Mouse (Mus musculus) neural tube, embryonic 15.5 days (tissue): ENCODE data around the gene Ptpn14. TPM values are rescaled to one million over a fixed set of nuclear protein-coding genes. Genes with fewer than 3 reads are reported as not detected.
A peak's percentile ranks its signal among the peaks of the same experiment; 100 is the strongest.

Experiments
- ATAC-seq: fragments of 200-750 bp; cut with Nextera tagmentation; 2 replicates; pipeline ENCODE4 v1.8.0; 2017; ENCODE audit warnings: mild to moderate bottlenecking, moderate TSS enrichment, moderate library complexity; ENCODE audit not compliant: low FRiP score
- H3K27ac ChIP-seq: fragments of 300-500 bp; sonication (generic); replicated peaks from 2 replicates; pipeline ENCODE4 v1.5.1; 2015; ENCODE audit warnings: mild to moderate bottlenecking, inconsistent platforms
- H3K27me3 ChIP-seq: fragments of 300-500 bp; sonication (generic); replicated peaks from 2 replicates; pipeline ENCODE4 v1.6.1; 2015; ENCODE audit warnings: inconsistent platforms
- H3K36me3 ChIP-seq: fragments of 300-500 bp; sonication (generic); 2 replicates; pipeline ENCODE4 v1.6.1; 2015; ENCODE audit warnings: inconsistent platforms
- H3K4me1 ChIP-seq: fragments of 300-500 bp; sonication (generic); 2 replicates; pipeline ENCODE4 v1.6.1; 2015; ENCODE audit warnings: inconsistent platforms
- H3K4me2 ChIP-seq: fragments of 300-500 bp; sonication (generic); 2 replicates; pipeline ENCODE4 v1.6.1; 2015; ENCODE audit warnings: inconsistent platforms, mild to moderate bottlenecking, moderate library complexity
- H3K4me3 ChIP-seq: fragments of 300-500 bp; sonication (generic); replicated peaks from 2 replicates; pipeline ENCODE4 v1.5.1; 2015; ENCODE audit warnings: mild to moderate bottlenecking, inconsistent platforms
- H3K9ac ChIP-seq: fragments of 300-500 bp; sonication (generic); replicated peaks from 2 replicates; pipeline ENCODE4 v1.6.1; 2015; ENCODE audit warnings: mild to moderate bottlenecking, inconsistent platforms
- H3K9me3 ChIP-seq: fragments of 300-500 bp; sonication (generic); replicated peaks from 2 replicates; pipeline ENCODE4 v1.6.1; 2016; ENCODE audit warnings: inconsistent platforms
- WGBS: fragments of 180-500 bp; shearing (Covaris S2); methylation state at CpG from one replicate; pipeline ENCODE4 v1.1.7; 2015; ENCODE audit warnings: mixed read lengths; 5-methylcytosine and 5-hydroxymethylcytosine counted together
- polyA plus RNA-seq: library from polyadenylated mRNA; unstranded; fragments of >200 nt; fragmentation: Nextera tagmentation; extraction: Ambion mirVana; gene quantifications from 2 replicates; pipeline ENCODE4 v1.2.1, GENCODE M21; 2015

Gene Ptpn14
- polyA plus RNA-seq, 1 experiment from 2014 or later, result 1.4 TPM

- no peaks in the 10 kb centered on the region for H3K9me3 ChIP-seq
- no peaks in the 10 kb centered on the region for H3K36me3 ChIP-seq
- H3K4me2 ChIP-seq, result no peak overlapping the region
- no peak for ATAC-seq
- H3K27me3 ChIP-seq, result no peaks in the 10 kb centered on the region
- H3K9ac ChIP-seq, result no peak overlapping the region
- H3K4me1 ChIP-seq, result peaks cover 11% of the 10 kb centered on the region; the same call in 1 of the 2 replicates
- H3K4me3 ChIP-seq, result no peak overlapping the region
- 65% methylated on average over 13 of the region's 13 CpGs for whole genome bisulfite sequencing
- peak overlapping the region; percentile 15; the same call in 1 of the 2 replicates for H3K27ac ChIP-seq
Measured at GRCm38 (mm10) chr1:189800211-189800961, 72.3 kb downstream of the Ptpn14 start.

DNA sequence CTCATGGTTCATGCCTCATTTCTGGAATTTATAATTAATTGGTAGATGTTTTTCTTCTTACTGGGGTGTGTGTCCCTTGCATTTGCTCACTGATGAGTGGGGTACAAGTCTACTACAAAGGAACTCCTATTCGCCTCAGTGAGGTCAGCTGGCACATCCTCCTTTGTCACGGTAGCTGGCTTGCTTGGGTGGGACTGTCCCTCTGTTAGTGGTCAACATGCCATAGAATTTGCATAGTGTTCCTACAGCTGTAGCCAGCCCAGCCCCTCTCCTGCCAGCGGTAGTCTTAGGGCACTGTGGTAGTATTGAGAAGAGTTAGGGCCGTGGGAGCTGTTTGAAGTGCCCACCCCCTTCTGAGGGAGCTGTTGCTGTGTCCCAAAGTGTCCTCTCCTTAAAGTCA, 73.2 kb downstream of the Ptpn14 start:
- ATAC-seq, result no peak
- Histone ChIP-seq H3K27ac (no peak overlapping the region), H3K36me3 (no peaks in the 10 kb centered on the region), H3K4me2 (no peak overlapping the region), H3K27me3 (no peaks in the 10 kb centered on the region), H3K9ac (no peak overlapping the region), H3K4me3 (no peak overlapping the region), H3K4me1 (peaks cover 8% of the 10 kb centered on the region; the same call in 1 of the 2 replicates), H3K9me3 (no peaks in the 10 kb centered on the region)
- WGBS, result 85% methylated on average over 4 of the region's 4 CpGs

- Histone ChIP-seq H3K4me1 (peaks cover 8% of the 10 kb centered on the region; the same call in 1 of the 2 replicates), H3K9ac (no peak overlapping the region), H3K36me3 (no peaks in the 10 kb centered on the region), H3K27me3 (no peaks in the 10 kb centered on the region), H3K4me3 (no peak overlapping the region), H3K27ac (no peak overlapping the region), H3K9me3 (no peaks in the 10 kb centered on the region), H3K4me2 (no peak overlapping the region)
- ATAC-seq, result no peak
- 97% methylated on average over 4 of the region's 4 CpGs for whole genome bisulfite sequencing
Measured at GRCm38 (mm10) chr1:189802575-189802974, 74.5 kb downstream of the Ptpn14 start.

- WGBS, result 92% methylated on average over 11 of the region's 11 CpGs
- H3K9ac ChIP-seq, result no peak overlapping the region
- H3K4me2 ChIP-seq, result no peak overlapping the region
- H3K27ac ChIP-seq, result no peak overlapping the region
- no peaks in the 10 kb centered on the region for H3K27me3 ChIP-seq
- no peak overlapping the region for H3K4me3 ChIP-seq
- no peaks in the 10 kb centered on the region for H3K9me3 ChIP-seq
- H3K36me3 ChIP-seq, result no peaks in the 10 kb centered on the region
- no peak for ATAC-seq
- peaks cover 8% of the 10 kb centered on the region; the same call in 1 of the 2 replicates for H3K4me1 ChIP-seq
Measured at GRCm38 (mm10) chr1:189803742-189804141, 75.7 kb downstream of the Ptpn14 start.

- Histone ChIP-seq H3K9me3 (no peaks in the 10 kb centered on the region), H3K4me1 (no peaks in the 10 kb centered on the region), H3K36me3 (no peaks in the 10 kb centered on the region), H3K4me3 (no peak overlapping the region), H3K27me3 (no peaks in the 10 kb centered on the region), H3K9ac (no peak overlapping the region), H3K4me2 (no peak overlapping the region), H3K27ac (no peak overlapping the region)
- no peak for ATAC-seq
- 74% methylated on average over 13 of the region's 13 CpGs for WGBS
Measured at GRCm38 (mm10) chr1:189806533-189807297, 78.6 kb downstream of the Ptpn14 start.

- 91% methylated on average over 6 of the region's 6 CpGs for WGBS
- ATAC-seq, result no peak
- Histone ChIP-seq H3K36me3 (no peaks in the 10 kb centered on the region), H3K9me3 (no peaks in the 10 kb centered on the region), H3K4me2 (no peak overlapping the region), H3K9ac (no peak overlapping the region), H3K4me1 (no peaks in the 10 kb centered on the region), H3K27ac (no peak overlapping the region), H3K4me3 (no peak overlapping the region), H3K27me3 (no peaks in the 10 kb centered on the region)
Measured at GRCm38 (mm10) chr1:189808015-189808414, 79.9 kb downstream of the Ptpn14 start.

DNA sequence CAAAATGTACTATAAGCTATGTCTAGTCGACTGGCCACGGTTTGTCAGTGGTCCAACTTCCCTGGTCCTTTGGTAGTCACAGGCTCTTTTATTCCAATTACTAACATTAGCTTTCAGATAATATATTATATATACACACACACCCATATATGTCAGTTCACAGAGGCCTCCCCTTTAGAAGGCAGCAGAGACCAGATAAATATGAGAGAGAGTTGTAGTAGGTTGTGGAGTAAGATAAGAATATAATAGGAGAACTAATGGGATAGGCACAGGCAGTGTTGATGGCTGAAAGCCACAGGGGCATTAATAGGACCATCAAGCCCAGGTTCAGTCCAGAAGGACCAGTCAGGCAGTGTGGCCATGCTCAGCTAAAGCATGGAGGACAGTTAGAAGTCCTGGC, 80.4 kb downstream of the Ptpn14 start:
- no peak overlapping the region for H3K9ac ChIP-seq
- H3K4me1 ChIP-seq, result no peaks in the 10 kb centered on the region
- no peaks in the 10 kb centered on the region for H3K27me3 ChIP-seq
- no peak overlapping the region for H3K4me2 ChIP-seq
- 90% methylated on average over 2 of the region's 2 CpGs for WGBS
- H3K9me3 ChIP-seq, result no peaks in the 10 kb centered on the region
- no peaks in the 10 kb centered on the region for H3K36me3 ChIP-seq
- no peak for ATAC-seq
- H3K4me3 ChIP-seq, result no peak overlapping the region
- H3K27ac ChIP-seq, result no peak overlapping the region

- Histone ChIP-seq H3K4me2 (no peak overlapping the region), H3K36me3 (no peaks in the 10 kb centered on the region), H3K9me3 (no peaks in the 10 kb centered on the region), H3K4me3 (no peak overlapping the region), H3K27me3 (no peaks in the 10 kb centered on the region), H3K4me1 (no peaks in the 10 kb centered on the region), H3K9ac (no peak overlapping the region), H3K27ac (no peak overlapping the region)
- no peak for ATAC-seq
- 87% methylated on average over 2 of the region's 2 CpGs for WGBS
Measured at GRCm38 (mm10) chr1:189811778-189812177, 83.7 kb downstream of the Ptpn14 start.

DNA sequence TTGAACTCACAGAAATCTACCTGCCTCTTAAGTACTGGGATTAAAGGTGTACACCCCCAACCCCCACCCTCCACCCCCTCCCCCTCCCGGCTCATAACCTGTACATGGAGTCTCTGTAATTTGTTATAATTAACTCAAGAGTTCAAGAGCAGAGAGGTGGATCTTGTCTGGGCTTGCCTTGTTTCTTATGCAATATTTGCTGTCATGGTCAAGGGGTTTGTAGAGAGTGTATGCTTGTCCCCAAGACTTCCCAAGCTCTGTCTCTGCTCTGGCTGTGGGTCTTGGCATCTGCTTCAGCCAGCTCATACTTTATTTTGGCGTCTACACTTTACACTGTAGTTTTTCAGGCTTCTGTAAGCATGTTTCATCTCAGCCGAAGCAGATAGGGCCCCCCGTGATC, 86.3 kb downstream of the Ptpn14 start:
- Histone ChIP-seq H3K4me3 (no peak overlapping the region), H3K27me3 (no peaks in the 10 kb centered on the region), H3K9ac (no peak overlapping the region), H3K9me3 (no peaks in the 10 kb centered on the region), H3K4me1 (no peaks in the 10 kb centered on the region), H3K4me2 (no peak overlapping the region), H3K27ac (no peak overlapping the region), H3K36me3 (no peaks in the 10 kb centered on the region)
- no peak for ATAC-seq
- 90% methylated on average over 4 of the region's 4 CpGs for WGBS

GRCm38 (mm10) chr1:189817089-189817488, 89.0 kb downstream of the Ptpn14 start:
- no peak overlapping the region for H3K27ac ChIP-seq
- H3K27me3 ChIP-seq, result no peaks in the 10 kb centered on the region
- 92% methylated on average over 8 of the region's 8 CpGs for WGBS
- H3K36me3 ChIP-seq, result no peaks in the 10 kb centered on the region
- no peaks in the 10 kb centered on the region for H3K4me1 ChIP-seq
- no peak for ATAC-seq
- H3K9me3 ChIP-seq, result no peaks in the 10 kb centered on the region
- H3K9ac ChIP-seq, result no peak overlapping the region
- no peak overlapping the region for H3K4me3 ChIP-seq
- H3K4me2 ChIP-seq, result no peak overlapping the region

GRCm38 (mm10) chr1:189817810-189818209, 89.7 kb downstream of the Ptpn14 start:
- no peak for ATAC-seq
- 80% methylated on average over 9 of the region's 9 CpGs for WGBS
- Histone ChIP-seq H3K27me3 (no peaks in the 10 kb centered on the region), H3K9ac (no peak overlapping the region), H3K4me2 (no peak overlapping the region), H3K4me3 (no peak overlapping the region), H3K27ac (no peak overlapping the region), H3K36me3 (no peaks in the 10 kb centered on the region), H3K9me3 (no peaks in the 10 kb centered on the region), H3K4me1 (no peaks in the 10 kb centered on the region)

- Histone ChIP-seq H3K9me3 (no peaks in the 10 kb centered on the region), H3K36me3 (no peaks in the 10 kb centered on the region), H3K4me3 (no peak overlapping the region), H3K27ac (no peak overlapping the region), H3K4me1 (no peaks in the 10 kb centered on the region), H3K27me3 (no peaks in the 10 kb centered on the region), H3K4me2 (no peak overlapping the region), H3K9ac (no peak overlapping the region)
- WGBS, result 71% methylated on average over 5 of the region's 5 CpGs
- ATAC-seq, result no peak
Measured at GRCm38 (mm10) chr1:189820111-189820510, 92.0 kb downstream of the Ptpn14 start.
